Mouse (Mus musculus): ENCODE data around the gene Mogat1. TPM values are rescaled to one million over a fixed set of nuclear protein-coding genes. Genes with fewer than 3 reads are reported as not detected.

Gene Mogat1
- polyA plus RNA-seq, 1 experiment from 2014 or later, result 0.16 TPM

DNA sequence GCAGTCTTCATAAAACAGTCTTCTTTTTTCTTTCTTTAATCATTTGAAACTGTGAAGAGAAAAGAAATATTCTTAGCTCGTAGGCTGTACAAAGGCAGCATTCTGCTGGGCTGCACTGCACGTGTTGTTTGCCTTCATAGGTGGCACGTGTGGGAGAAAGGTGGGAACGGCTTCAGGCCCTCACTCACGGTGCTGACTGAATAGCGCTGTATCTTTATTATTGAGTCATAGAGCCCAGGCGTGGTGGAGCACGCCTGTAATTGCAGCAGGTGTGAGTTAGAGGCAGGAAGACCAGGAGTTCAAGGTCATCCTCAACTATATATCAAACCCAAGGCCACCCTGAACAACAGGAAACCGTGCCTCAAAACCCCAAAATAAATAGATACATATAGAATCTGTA, 35.5 kb downstream of the Mogat1 start:
- no peaks in the 10 kb centered on the region for H3K9me3 ChIP-seq (ENCODE audit: control insufficient read depth, low read length)
- H3K27ac ChIP-seq (ENCODE audit: low read depth), result no peak overlapping the region
- WGBS, result 71% methylated on average over 9 of the region's 9 CpGs
- no peaks in the 10 kb centered on the region for H3K4me1 ChIP-seq (replicated peaks; ENCODE audit: control insufficient read depth, insufficient read depth, low read length)
- no peak for DNase-seq (ENCODE audit: low spot score)
- no peaks in the 10 kb centered on the region for H3K27me3 ChIP-seq (replicated peaks; ENCODE audit: control insufficient read depth, insufficient read depth, low read length)
- no peak overlapping the region for H3K4me2 ChIP-seq (ENCODE audit: low read length)
- H3K36me3 ChIP-seq (ENCODE audit: control insufficient read depth, insufficient read depth, low read length), result no peaks in the 10 kb centered on the region
- H3K9ac ChIP-seq (ENCODE audit: low read length), result no peak overlapping the region
- H3K4me3 ChIP-seq (ENCODE audit: low read depth, low read length), result no peak overlapping the region
- ATAC-seq (replicated peaks; ENCODE audit: low FRiP score, low TSS enrichment, low read depth), result no peak

DNA sequence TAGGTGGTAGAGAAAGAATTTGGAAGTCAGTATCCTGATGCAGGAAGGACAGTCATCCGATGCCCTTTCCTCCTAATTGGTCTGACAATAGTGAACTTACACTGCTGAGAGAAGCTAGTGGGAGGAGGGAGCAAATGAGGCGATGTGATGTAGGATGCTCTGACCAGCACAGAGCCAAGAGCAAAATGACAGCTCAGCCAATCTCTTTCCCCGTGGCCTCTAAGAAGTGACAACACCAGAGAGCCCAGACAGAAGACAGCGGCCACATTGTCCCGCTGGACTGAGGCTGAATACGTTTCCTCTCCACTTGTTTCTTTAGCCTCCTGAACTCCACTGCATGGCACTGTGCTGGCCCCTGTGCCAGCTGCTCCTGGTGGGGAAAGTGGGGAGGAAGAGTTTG, 38.2 kb downstream of the Mogat1 start:
- Histone ChIP-seq H3K9me3 (ENCODE audit: control insufficient read depth, low read length) (no peaks in the 10 kb centered on the region), H3K36me3 (ENCODE audit: control insufficient read depth, insufficient read depth, low read length) (no peaks in the 10 kb centered on the region), H3K9ac (ENCODE audit: low read length) (no peak overlapping the region), H3K4me1 (replicated peaks; ENCODE audit: control insufficient read depth, insufficient read depth, low read length) (no peaks in the 10 kb centered on the region), H3K27ac (ENCODE audit: low read depth) (no peak overlapping the region), H3K4me2 (ENCODE audit: low read length) (no peak overlapping the region), H3K4me3 (ENCODE audit: low read depth, low read length) (no peak overlapping the region), H3K27me3 (replicated peaks; ENCODE audit: control insufficient read depth, insufficient read depth, low read length) (no peaks in the 10 kb centered on the region)
- ATAC-seq (replicated peaks; ENCODE audit: low FRiP score, low TSS enrichment, low read depth) (no peak), DNase-seq (ENCODE audit: low spot score) (no peak)
- 48% methylated on average over 6 of the region's 6 CpGs for WGBS

- no peak for ATAC-seq (replicated peaks; ENCODE audit: low FRiP score, low TSS enrichment, low read depth)
- Histone ChIP-seq H3K4me2 (ENCODE audit: low read length) (no peak overlapping the region), H3K9ac (ENCODE audit: low read length) (no peak overlapping the region), H3K36me3 (ENCODE audit: control insufficient read depth, insufficient read depth, low read length) (no peaks in the 10 kb centered on the region), H3K27me3 (replicated peaks; ENCODE audit: control insufficient read depth, insufficient read depth, low read length) (no peaks in the 10 kb centered on the region), H3K4me1 (replicated peaks; ENCODE audit: control insufficient read depth, insufficient read depth, low read length) (no peaks in the 10 kb centered on the region), H3K4me3 (ENCODE audit: low read depth, low read length) (no peak overlapping the region), H3K9me3 (ENCODE audit: control insufficient read depth, low read length) (peaks cover 5% of the 10 kb centered on the region; the same call in 1 of the 2 replicates), H3K27ac (ENCODE audit: low read depth) (no peak overlapping the region)
- no peak for DNase-seq (ENCODE audit: low spot score)
- 60% methylated on average over 8 of the region's 8 CpGs for WGBS
Observed at GRCm38 (mm10) chr1:78554012-78554666, 43.3 kb downstream of the Mogat1 start.

- no peak overlapping the region for H3K27ac ChIP-seq (ENCODE audit: low read depth)
- DNase-seq (ENCODE audit: low spot score), result no peak
- no peaks in the 10 kb centered on the region for H3K36me3 ChIP-seq (ENCODE audit: control insufficient read depth, insufficient read depth, low read length)
- H3K27me3 ChIP-seq (replicated peaks; ENCODE audit: control insufficient read depth, insufficient read depth, low read length), result no peaks in the 10 kb centered on the region
- H3K9ac ChIP-seq (ENCODE audit: low read length), result no peak overlapping the region
- ATAC-seq (replicated peaks; ENCODE audit: low FRiP score, low TSS enrichment, low read depth), result no peak
- peaks cover 5% of the 10 kb centered on the region; the same call in 1 of the 2 replicates for H3K9me3 ChIP-seq (ENCODE audit: control insufficient read depth, low read length)
- H3K4me1 ChIP-seq (replicated peaks; ENCODE audit: control insufficient read depth, insufficient read depth, low read length), result no peaks in the 10 kb centered on the region
- WGBS, result 82% methylated on average over 2 of the region's 2 CpGs
- H3K4me3 ChIP-seq (ENCODE audit: low read depth, low read length), result no peak overlapping the region
- H3K4me2 ChIP-seq (ENCODE audit: low read length), result no peak overlapping the region
Observed at GRCm38 (mm10) chr1:78566963-78567362, 56.2 kb downstream of the Mogat1 start.

DNA sequence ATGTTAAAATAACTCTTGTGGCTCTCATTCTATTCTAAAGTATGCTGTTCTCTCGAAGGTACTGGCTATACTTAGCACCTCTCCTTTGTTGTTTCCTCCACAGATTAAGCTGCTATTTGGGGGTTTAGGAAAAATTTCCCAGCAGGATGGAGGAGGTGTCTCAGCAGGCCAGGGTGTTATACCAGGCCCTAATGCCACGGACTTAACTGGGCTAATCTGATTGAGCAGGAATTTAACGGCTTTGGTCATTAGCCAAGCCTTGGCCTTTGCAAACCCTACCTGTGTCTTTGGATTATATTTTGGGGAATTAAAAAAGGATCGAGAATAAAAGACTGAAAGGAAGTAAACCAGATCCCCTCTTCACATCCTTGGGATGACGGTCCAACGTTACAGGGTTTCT, 56.6 kb downstream of the Mogat1 start:
- Histone ChIP-seq H3K9me3 (ENCODE audit: control insufficient read depth, low read length) (peaks cover 5% of the 10 kb centered on the region; the same call in 1 of the 2 replicates), H3K36me3 (ENCODE audit: control insufficient read depth, insufficient read depth, low read length) (no peaks in the 10 kb centered on the region), H3K9ac (ENCODE audit: low read length) (no peak overlapping the region), H3K4me3 (ENCODE audit: low read depth, low read length) (no peak overlapping the region), H3K4me1 (replicated peaks; ENCODE audit: control insufficient read depth, insufficient read depth, low read length) (no peaks in the 10 kb centered on the region), H3K4me2 (ENCODE audit: low read length) (no peak overlapping the region), H3K27ac (ENCODE audit: low read depth) (no peak overlapping the region), H3K27me3 (replicated peaks; ENCODE audit: control insufficient read depth, insufficient read depth, low read length) (no peaks in the 10 kb centered on the region)
- 42% methylated on average over 6 of the region's 6 CpGs for WGBS
- ATAC-seq (replicated peaks; ENCODE audit: low FRiP score, low TSS enrichment, low read depth), result no peak
- no peak for DNase-seq (ENCODE audit: low spot score)

DNA sequence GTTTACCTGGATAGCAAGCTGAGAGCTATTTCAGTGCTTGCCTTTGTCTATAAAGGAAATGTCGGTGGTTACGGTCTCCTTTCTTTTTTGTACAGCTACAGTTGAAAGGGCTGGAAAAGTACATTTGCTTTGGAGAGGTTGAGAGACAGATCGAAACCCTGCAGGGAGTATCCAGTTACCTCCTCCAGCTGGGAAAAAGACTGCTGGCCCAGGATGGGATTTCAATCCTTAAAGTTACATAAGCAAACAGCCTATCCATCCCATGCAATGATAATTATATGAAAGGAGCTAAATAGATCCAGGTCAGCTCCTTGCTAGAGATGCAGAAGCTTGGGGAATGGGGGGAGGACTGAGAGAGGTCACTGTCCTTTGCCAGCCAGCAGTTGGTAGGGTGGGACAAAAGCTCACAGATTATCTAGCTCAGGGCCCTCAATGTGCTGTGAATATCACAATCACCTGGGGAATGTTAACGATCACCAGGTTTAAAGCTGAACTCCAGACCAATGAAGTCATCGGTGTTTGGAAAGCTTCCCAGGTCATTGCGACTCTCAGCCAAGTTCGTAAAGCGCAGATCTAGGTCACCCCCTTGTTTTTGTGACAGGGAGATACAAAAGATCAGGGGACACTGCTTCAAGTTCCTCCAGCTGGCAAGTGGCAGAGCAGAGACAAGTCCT, 57.2 kb downstream of the Mogat1 start:
- Histone ChIP-seq H3K27ac (ENCODE audit: low read depth) (no peak overlapping the region), H3K4me1 (replicated peaks; ENCODE audit: control insufficient read depth, insufficient read depth, low read length) (no peaks in the 10 kb centered on the region), H3K27me3 (replicated peaks; ENCODE audit: control insufficient read depth, insufficient read depth, low read length) (no peaks in the 10 kb centered on the region), H3K9ac (ENCODE audit: low read length) (no peak overlapping the region), H3K4me2 (ENCODE audit: low read length) (no peak overlapping the region), H3K9me3 (ENCODE audit: control insufficient read depth, low read length) (peaks cover 5% of the 10 kb centered on the region; the same call in 1 of the 2 replicates), H3K4me3 (ENCODE audit: low read depth, low read length) (no peak overlapping the region), H3K36me3 (ENCODE audit: control insufficient read depth, insufficient read depth, low read length) (no peaks in the 10 kb centered on the region)
- WGBS, result 44% methylated on average over 8 of the region's 8 CpGs
- DNase-seq (ENCODE audit: low spot score) (no peak), ATAC-seq (replicated peaks; ENCODE audit: low FRiP score, low TSS enrichment, low read depth) (no peak)

DNA sequence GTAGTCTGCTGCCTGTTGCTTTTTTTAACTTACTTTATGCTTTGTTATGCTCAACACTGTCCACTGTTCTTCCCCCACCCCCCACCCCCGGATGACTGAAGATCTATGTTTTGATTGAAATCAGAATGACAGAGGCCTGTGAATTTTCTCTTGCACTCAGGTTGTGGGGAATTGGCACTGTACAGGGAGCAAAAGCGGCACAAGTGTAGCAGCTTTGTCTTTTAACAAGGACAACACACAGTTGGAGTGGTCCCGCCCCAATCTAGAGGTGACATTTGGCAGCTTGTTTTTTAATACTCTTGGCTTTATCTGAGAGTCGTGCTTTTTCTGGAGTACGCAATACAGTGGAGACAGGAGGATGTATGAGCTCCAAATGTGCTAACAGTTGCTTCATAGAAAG, 58.8 kb downstream of the Mogat1 start:
- no peaks in the 10 kb centered on the region for H3K27me3 ChIP-seq (replicated peaks; ENCODE audit: control insufficient read depth, insufficient read depth, low read length)
- H3K9ac ChIP-seq (ENCODE audit: low read length), result no peak overlapping the region
- 71% methylated on average over 5 of the region's 5 CpGs for WGBS
- no peak overlapping the region for H3K4me2 ChIP-seq (ENCODE audit: low read length)
- ATAC-seq (replicated peaks; ENCODE audit: low FRiP score, low TSS enrichment, low read depth) (no peak), DNase-seq (ENCODE audit: low spot score) (no peak)
- H3K9me3 ChIP-seq (ENCODE audit: control insufficient read depth, low read length), result peaks cover 5% of the 10 kb centered on the region; the same call in 1 of the 2 replicates
- H3K27ac ChIP-seq (ENCODE audit: low read depth), result no peak overlapping the region
- H3K36me3 ChIP-seq (ENCODE audit: control insufficient read depth, insufficient read depth, low read length), result no peaks in the 10 kb centered on the region
- H3K4me3 ChIP-seq (ENCODE audit: low read depth, low read length), result no peak overlapping the region
- no peaks in the 10 kb centered on the region for H3K4me1 ChIP-seq (replicated peaks; ENCODE audit: control insufficient read depth, insufficient read depth, low read length)

DNA sequence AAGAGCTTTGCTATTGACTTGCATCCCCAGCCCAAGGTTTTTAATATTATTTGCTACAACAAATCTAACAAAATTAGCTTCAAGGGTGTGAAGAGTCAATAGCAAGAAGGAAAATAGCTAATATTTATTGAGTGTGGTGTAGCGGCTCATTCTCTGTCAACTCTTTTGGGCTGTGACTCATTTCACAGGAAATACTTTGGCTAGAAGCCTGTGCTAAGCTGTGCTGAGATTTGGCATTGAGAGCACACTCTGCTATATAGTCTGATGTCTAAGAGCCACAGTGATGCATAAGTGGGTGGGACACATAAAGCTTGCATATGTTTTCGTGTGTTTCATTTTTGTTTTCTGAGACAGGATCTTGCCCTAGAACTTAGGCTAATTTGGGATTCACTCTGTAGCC, 74.3 kb downstream of the Mogat1 start:
- no peak overlapping the region for H3K27ac ChIP-seq (ENCODE audit: low read depth)
- no peak overlapping the region for H3K9ac ChIP-seq (ENCODE audit: low read length)
- DNase-seq (ENCODE audit: low spot score), result no peak
- no peak for ATAC-seq (replicated peaks; ENCODE audit: low FRiP score, low TSS enrichment, low read depth)
- no peak overlapping the region for H3K4me3 ChIP-seq (ENCODE audit: low read depth, low read length)
- no peaks in the 10 kb centered on the region for H3K27me3 ChIP-seq (replicated peaks; ENCODE audit: control insufficient read depth, insufficient read depth, low read length)
- 77% methylated on average over 2 of the region's 2 CpGs for WGBS
- H3K36me3 ChIP-seq (ENCODE audit: control insufficient read depth, insufficient read depth, low read length), result no peaks in the 10 kb centered on the region
- H3K9me3 ChIP-seq (ENCODE audit: control insufficient read depth, low read length), result no peaks in the 10 kb centered on the region
- no peaks in the 10 kb centered on the region for H3K4me1 ChIP-seq (replicated peaks; ENCODE audit: control insufficient read depth, insufficient read depth, low read length)
- H3K4me2 ChIP-seq (ENCODE audit: low read length), result no peak overlapping the region

DNA sequence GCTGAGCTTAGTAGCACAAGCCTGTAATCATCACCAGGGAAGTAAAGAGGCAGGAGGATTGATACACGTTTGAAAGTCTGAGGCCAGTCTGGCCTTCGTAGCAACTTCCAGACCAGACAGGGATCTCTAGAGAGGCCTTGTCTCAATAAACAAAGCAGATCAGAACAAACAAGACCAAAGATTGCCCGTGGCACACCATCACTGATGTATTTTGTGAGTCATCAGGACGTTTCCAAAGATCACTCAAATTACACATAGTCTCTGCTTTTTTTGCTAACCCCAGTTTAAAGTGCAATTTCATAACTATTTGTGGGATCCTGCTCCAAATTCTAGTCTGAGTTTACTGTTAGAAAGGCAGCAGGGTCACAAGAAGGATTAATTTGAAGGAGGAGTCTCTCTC, 76.2 kb downstream of the Mogat1 start:
- H3K36me3 ChIP-seq (ENCODE audit: control insufficient read depth, insufficient read depth, low read length), result no peaks in the 10 kb centered on the region
- 16% methylated on average over 4 of the region's 4 CpGs for WGBS
- H3K4me3 ChIP-seq (ENCODE audit: low read depth, low read length), result no peak overlapping the region
- DNase-seq (ENCODE audit: low spot score) (no peak), ATAC-seq (replicated peaks; ENCODE audit: low FRiP score, low TSS enrichment, low read depth) (no peak)
- no peaks in the 10 kb centered on the region for H3K4me1 ChIP-seq (replicated peaks; ENCODE audit: control insufficient read depth, insufficient read depth, low read length)
- no peak overlapping the region for H3K4me2 ChIP-seq (ENCODE audit: low read length)
- no peak overlapping the region for H3K9ac ChIP-seq (ENCODE audit: low read length)
- H3K9me3 ChIP-seq (ENCODE audit: control insufficient read depth, low read length), result no peaks in the 10 kb centered on the region
- no peak overlapping the region for H3K27ac ChIP-seq (ENCODE audit: low read depth)
- no peaks in the 10 kb centered on the region for H3K27me3 ChIP-seq (replicated peaks; ENCODE audit: control insufficient read depth, insufficient read depth, low read length)

All from intestine, embryonic 14.5 days (tissue).